Mouse (Mus musculus): ENCODE results near the gene Cux2. TPM values are rescaled to one million over a fixed set of nuclear protein-coding genes. Genes with fewer than 3 reads are reported as not detected.

Gene Cux2
- total RNA-seq, 2 experiments from 2014 or later: 21.6 to 26.8 TPM

DNA sequence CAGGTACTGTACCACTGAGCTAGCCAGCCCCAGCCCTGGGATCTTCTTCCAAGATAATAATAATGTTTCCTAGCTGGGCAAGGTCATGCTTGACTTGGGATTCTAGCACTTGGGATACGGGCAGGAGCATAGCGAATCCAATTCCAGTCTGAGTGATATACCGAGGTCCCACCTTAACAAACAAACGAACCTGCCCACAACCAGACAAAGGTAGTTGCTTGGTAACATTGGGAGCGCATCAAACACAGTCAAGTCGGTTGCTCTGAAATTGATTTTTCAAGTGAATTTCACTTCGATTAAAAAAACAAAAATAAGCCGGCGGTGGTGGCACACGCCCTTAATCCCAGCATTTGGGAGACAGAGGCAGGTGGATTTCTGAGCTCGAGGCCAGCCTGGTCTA lies 203.6 kb downstream of the Cux2 start:
- intact Hi-C loops (cut with DNase I): no loop called here
- DNase-seq: no peak

DNA sequence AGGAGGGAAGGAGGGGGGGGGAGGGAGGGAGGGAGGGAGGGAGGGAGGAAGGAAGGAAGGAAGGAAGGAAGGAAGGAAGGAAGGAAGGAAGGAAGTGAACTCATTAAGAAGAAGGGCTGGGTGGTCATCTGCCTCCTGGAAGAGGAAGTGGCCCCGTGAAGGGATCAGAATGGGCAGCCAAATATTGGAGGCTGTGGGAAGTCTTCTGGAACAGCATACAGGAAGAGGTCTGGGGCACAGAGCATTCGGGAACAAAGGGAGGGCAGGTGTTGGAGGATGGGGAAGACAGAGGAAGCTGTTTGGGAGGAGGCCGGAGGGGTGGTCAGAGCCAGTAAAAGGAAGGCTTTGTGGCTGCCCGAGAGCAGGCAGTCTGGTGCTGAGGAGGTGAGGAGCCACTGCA lies 204.5 kb downstream of the Cux2 start:
- DNase-seq: peak in 1 of 2 experiments; percentile 18
- intact Hi-C loops (cut with DNase I): no loop called here

DNA sequence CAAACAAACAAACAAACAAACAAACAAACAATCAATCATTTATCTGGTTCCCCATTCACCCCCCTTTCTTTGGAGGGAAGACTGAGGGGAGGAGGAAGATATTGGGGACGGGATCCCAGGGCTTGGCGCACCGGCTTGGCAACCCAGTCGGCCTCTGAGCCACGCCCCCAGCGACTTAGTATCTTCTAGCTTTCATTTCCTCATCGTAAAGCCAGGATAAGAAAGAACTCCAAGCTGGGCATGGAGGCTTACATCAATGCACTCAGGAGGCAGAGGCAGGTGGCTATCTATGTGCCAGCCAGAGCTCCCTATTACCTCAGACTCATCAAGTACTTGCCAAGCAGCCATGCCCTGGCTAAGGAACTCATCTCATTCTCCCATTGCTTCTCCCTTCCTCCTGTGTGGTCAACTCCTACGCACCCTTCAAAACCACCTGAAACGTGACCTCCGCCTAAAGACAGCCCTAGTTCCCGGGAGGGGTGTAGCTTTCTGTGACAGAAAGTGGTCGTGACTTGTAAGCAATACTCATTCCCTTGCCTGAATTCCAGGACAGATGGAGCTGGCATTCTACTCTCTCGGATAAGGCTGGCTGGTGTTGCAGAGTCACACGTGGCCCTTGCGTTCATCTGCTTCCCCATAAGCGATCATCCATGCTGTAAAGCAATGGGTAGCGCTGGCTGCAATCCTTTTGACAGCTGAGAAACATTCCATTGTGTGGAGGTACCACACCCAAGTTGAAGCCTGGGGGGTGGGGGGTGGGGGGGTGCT lies 206.6 kb downstream of the Cux2 start:
- no peak for DNase-seq
- intact Hi-C loops (cut with DNase I): loop anchor here (1.0 to 5.0 kb wide), 4 partner anchors 27 to 181 kb away; partner anchors contain the start of genes Acad10, Atxn2 and Brap

DNA sequence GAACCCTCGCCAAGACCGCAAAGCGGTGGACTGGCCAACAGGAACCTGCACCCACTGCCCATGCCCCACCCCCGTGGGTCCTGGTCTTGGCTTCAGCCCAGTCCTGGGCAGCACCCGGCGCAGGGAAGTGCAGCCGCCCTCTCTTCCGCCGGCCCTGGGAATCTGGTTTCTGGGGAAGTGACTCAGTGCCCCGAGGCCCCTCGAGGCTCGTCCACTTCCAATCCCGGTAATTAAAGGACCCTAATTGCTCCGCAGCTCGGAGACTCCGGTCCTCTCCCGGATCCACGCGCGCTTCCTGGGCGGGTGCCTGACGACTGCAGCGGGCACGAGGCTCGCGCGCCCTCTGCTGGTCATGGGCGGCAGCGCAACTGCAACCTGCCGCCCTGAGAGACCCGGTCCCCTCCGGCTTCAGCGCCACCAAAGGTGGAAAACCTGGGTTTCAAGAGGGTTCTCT lies 207.2 kb downstream of the Cux2 start:
- intact Hi-C loops (cut with DNase I): loop anchor here (1.0 to 5.0 kb wide), 4 partner anchors 26 to 180 kb away; partner anchors contain the start of genes Acad10, Atxn2 and Brap

DNA sequence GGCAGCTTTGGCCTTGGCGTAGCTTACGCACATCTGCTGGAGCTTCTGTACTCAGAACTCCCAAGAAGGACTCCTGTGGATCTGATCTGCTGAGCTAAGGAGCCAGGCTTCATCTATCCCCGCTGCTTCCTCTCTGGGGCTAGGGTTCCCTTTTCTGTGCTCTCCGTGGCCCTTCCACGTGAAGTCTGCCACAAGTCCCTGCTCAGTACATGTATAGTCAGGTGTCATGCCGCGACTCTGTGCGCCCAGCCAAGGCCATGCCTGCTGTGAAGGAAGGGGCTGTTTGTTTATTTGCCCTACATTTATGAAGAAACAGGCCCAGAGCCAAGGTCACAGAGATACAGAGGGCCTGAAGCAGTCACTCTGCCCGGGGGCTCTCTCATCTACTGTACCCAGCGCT lies 207.9 kb downstream of the Cux2 start:
- DNase-seq: peak in 1 of 2 experiments; percentile 39
- intact Hi-C loops (cut with DNase I): loop anchor here (5.0 kb wide), 3 partner anchors 35 to 180 kb away; partner anchors contain the start of genes Acad10, Atxn2 and Brap

More for the DNA sequence above, 207.2 kb downstream of the Cux2 start:
- DNase-seq: peak; percentile 92 to 93

DNA sequence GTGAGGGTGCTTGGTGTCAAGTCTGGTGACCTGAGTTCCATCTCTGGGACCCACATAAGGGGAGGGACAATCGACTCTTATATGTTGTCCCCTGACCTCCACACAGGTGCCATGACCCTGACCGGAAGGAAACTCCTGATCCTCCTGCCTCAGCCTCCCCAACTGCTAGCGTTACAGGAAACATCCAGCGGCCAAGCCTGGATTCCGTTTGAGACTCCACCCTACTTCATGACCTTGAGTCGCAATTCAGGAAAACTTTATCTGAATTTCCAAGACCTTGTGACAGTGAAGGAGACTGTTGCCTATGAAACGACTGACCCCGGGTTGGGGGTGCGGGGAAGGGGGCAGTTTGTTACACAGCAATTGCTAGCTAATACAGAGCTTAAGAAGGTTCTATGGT lies 208.4 kb downstream of the Cux2 start:
- intact Hi-C loops (cut with DNase I): loop anchor here (5.0 kb wide), 3 partner anchors 34 to 179 kb away; partner anchors contain the start of genes Acad10, Atxn2 and Brap
- no peak for DNase-seq

DNA sequence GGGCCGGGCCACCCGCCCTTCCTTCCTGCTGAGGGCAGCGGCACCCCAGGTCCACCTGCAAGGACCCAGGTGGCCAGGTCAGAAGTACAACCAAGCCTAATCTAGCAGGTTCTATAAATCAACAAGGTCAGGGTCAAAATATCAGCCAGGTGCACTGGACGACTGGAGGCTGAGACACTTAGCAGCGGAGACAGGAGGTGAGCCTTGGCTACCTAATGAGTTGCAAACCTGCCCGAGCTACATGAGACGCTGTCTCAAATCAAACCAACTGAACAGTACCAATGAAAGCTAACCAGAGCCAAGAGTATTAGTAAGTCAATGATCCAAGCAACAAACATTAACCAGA lies 210.8 kb downstream of the Cux2 start:
- DNase-seq: no peak
- intact Hi-C loops (cut with DNase I): no loop called here

DNA sequence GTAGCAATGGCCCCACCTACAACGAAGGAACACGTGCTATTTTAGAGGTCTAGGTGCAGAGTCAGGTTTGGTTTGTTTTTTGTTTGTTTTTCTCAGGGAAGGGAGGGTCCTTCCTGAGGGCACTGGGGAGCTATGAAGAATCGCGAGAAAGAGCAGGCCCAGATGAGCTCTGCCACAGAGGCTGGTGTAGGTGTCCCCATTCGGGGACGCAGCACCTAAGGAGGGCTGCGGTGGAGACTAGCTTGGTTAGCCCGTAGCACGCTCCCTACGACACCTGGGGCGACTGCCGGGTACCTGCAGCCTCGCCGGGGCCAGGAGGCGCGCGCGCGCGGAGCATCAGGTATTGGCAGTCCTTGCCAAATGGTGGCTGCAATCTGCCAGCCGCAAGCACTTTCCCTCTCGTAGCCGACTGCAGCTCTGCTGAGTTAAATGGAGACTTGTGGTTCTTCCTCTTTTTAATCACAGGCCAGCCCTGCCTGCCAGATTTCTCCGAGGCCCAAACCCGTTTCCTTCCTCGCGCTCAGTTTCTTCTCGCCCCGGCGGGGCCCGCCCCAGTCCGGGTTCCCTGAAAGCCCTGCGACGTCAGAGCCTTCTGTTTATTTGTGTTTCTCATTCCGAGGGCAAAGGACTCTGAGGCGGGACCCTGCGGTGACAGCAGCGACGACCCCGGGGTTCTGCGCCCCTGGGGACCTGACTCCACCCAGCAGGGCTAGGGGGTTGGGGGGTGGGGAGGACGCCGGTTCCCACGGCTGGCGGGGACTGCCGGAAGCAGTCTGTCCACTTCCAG lies 211.4 kb downstream of the Cux2 start:
- peak; percentile 66 to 78 for DNase-seq
- intact Hi-C loops (cut with DNase I): no loop called here

DNA sequence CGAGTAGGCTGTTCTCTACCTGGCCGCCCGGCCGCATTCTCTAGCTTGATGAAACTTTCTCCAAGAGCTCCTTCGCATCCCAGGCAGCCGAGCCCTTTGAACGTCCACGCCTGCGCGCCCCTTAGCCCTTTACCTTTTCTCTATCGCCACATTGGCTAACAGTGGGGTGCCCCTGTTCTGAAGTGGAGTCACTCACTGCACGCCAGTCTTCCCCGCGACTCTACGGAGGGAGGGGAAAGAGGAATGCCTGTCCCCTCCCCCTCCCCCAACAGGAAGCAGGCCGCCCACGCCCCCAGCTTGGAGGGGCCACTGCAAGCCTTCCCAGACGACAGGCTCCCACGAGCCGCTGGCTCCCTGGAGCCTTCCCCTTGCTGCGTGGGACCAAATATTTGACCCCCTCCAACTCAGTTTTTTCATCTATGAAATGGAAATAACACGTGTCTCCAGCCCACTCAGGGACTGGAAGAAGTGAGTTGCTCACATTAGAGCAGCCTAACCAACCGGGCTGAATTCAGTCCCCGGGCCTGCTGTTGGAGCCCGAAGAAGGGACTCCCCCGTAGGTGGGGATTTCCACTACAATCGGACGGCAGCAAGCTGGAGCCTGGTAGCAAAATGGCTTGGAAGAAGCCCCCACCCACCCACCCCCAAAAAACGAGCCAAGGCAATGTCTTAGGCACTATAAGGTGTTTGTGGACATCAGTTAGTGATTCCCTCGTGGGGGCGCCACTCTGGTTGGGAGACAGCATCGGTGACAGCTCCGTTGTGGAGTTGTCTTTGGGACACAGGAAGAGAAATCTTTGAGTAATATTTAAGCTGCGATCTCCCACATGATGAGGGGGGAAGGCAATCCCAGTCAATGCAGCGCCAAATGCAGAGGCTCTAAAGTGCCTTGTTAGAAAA lies 212.2 kb downstream of the Cux2 start, which contains the start of gene Sh2b3:
TSS of gene Sh2b3 (minus strand) at position 206 of the 900 bp plus-strand sequence.
- no peak for DNase-seq
- intact Hi-C loops (cut with DNase I): loop anchor here (2.0 kb wide), 1 partner anchor 15 kb away; no protein-coding TSS in a partner anchor

DNA sequence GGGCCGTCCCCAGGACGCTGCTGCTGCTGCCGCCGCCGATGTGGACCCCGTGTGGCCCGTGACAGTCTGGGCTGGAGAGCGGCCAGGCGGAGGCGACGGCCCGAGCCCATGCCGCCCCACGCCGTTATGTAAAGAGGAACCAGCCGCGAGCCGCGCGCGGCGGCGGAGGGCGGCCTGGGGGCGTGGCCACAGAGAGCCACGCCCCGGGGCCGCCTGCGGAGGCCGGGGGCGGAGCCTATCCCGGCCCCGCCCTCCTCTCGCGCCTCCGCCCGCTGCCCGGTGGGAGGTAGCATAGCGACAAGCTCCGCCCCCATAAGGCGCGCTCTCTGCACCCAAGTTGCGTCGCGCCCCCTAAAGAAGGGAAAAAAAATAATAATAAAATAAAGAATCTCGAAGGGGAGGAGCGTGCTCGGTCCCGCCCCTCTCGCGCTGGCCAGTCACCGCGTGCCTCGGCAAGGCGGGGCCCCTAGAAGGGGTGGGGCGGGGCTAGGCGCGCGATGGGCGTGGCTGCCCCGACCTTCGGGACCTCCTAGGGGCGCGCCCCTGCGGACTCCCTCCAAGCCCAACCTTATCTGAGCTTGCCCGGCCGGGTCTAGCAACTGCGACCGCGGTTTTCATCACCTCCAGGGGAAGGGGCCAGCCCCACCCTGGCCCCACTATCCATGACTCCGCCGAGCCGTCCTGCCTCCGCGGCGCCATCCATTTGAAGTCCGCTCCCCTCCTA lies 213.0 kb downstream of the Cux2 start:
- peak; percentile 93 to 95 for DNase-seq
- intact Hi-C loops (cut with DNase I): loop anchor here (2.0 kb wide), 1 partner anchor 14 kb away; no protein-coding TSS in a partner anchor

DNA sequence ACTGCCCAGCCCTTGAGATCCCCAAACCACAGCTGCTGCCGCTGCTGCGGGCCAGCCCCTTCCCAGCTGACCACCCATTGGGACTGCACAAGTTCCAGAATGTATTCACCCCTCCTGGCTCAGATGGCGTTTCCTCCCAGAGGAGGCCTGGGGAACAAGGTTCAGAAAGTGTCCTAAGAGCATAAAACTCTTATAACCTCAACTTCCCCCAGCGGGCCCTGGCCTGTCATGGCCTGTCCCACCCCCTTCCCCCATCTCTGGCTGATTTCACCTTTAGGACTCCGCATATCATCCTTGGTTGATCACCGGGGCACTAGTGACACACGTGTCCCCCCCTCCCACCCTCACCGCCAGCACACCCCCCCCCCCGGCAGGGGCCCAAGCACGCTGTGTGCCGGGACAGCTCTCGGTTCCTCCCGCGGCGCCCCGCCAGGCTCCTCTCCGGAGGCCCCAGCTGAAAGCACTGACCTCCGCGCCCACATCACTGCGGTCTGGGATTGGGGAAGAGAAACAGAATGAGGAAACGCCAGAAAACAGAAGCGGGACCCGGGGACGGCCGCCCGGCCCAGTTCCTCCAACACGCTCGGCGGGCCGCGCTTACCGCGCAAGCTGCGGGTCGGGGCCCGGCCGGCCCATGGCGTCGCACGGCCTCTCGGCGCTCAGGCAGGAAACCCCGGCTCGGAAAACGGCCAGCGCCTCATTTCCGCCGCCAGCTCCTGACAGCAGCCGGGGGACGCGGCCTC lies 213.8 kb downstream of the Cux2 start:
- intact Hi-C loops (cut with DNase I): loop anchor here (2.0 kb wide), 1 partner anchor 13 kb away; no protein-coding TSS in a partner anchor
- DNase-seq: peak in 1 of 2 experiments; percentile 55

DNA sequence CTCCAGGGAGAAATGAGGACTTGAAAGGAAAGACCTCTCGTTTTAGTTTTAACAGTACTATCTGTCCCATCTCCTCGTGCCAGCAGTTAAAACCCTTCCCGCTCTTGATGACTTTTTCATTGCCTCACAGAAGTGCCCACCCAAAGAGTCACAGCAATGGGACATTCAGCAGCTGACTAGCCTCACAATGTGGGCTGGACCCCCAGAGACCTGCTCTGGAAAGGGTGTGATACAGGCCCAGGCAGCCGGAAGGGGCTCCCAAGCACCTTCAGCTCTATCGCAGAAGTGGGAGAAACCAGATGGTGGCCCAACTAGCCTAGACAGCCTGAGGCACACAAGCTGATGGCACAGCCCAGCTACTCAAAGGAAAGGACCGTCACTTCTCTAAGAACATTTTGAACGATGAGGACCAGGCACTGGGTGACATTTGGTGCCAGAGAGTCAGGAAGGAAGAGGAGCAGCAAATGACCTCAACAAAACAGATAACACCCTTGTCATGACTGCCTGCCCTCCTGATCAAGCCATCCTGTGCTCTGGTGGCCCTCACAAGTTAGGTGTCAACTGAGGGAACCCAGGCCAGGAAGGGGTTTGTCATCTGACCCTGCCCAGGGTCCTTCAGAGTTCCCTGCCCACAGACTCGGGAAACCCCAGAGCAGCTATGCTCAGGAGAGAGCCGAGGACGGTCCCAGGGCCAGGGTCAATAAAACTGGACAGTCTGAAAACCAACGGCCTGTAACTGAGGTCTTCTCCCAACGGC lies 214.7 kb downstream of the Cux2 start:
- no peak for DNase-seq

DNA sequence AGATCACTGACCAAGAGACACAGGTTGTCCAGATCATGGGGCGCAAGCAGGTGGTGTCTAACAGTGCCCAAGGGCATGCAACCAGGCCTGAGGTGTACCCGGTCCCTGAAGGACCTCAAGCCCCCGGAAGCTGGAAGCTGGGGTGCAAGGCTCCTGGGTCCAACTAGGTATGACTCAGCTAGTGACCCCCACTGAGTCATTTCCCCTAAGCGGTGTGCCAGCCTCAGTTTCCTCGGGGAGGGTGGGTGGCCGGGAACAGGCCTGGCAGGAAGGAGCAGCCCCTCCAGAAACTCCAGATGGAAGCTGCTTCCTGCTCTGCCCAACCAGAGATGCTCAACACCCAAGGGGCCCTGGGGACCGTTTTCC lies 215.7 kb downstream of the Cux2 start:
- DNase-seq: no peak
- intact Hi-C loops (cut with DNase I): no loop called here

More for the DNA sequence above, 214.7 kb downstream of the Cux2 start:
- intact Hi-C loops (cut with DNase I): no loop called here

DNA sequence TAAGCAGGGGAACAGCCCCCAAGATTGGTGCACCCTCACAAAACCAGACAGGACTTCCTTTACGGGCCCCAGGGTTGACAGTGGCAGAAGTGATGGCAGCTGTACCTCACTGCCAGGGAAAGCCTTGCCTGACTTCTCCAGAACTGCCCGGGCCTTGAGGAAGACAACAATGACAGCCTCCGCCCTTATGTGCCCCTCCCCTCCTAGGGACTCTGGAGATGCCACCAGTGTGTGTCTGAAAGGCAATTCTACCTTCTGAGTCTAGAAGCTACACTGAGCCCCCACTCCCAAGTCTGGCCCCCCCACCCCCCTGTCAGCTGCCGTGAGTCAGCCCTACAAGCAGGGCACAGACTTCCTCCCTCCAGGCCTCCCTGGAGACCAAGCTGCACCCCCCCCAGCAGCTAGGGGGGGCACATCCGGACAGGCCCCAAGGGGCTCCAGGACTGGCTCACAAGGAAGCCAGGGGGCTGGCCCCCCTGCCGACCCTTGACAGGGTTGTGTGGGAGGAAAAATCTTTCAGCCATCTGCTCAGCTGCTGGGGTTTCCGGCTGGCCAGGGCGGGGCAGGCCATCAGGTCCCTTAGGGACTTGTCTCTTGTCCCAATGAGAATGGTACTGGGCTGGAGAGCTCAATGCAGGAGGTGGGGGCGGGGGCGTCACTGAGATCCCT lies 216.2 kb downstream of the Cux2 start:
- DNase-seq: peak; percentile 74 to 83
- intact Hi-C loops (cut with DNase I): no loop called here

DNA sequence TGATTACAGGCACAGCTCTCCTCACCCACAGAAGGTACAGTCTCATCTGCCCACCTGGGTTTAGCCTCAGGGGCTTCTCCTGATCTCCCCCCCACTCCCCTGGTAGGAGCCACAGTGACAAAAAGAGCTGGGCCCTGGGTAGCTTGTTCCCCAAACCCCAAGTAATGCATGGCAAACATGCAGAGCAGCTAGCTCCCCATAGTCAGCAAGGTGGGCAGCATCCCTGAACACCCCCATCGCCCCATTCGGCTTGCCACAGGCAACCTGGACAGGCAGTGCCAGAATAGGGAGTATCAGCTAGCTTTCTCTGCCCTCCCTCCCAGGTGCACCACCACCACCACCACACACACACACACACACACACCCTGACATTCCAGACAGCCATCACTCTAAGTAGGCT lies 216.7 kb downstream of the Cux2 start:
- DNase-seq: no peak
- intact Hi-C loops (cut with DNase I): no loop called here

DNA sequence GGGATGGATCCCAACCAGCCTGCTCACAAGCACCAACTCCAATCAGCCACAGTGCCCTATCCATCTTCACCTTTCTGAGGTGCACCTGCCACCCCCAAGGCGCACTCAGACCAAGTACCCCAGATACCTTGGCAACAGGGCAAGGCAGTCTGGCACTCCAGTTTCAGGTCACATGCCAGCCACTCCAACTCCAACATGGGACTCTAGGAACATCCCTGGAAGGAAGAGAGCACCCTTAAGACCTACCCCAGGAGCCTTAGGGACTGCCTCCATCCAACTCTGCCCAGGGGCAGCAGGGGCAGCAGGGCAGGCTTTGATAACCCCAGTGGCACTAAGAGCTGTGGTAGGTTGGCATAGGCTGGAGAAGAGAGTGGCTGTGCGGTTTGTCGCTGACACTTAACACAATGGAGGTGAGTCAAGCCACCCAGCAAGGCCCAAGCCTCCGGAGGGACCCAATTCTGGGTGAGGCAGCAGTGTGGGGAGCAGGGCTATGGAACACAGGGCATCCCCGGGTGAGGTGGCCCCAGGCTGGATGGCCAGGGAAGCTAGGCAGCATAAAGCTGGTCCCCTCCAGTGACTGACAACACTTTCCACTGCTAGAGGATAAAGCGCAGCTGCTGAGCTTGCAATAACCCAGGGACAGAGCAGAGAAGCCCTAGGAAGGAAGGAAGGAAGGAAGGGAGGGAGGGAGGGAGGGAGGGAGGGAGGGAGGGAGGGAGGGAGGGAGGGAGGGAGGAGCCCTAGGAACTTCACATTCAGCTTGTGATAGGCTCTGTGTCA lies 217.3 kb downstream of the Cux2 start:
- no peak for DNase-seq
- intact Hi-C loops (cut with DNase I): no loop called here
